Mouse (Mus musculus) activated CD4-positive, CD25-positive, alpha-beta regulatory T cell, adult 4 months (primary cell): ENCODE data around the gene Gm17521. TPM values are rescaled to one million over a fixed set of nuclear protein-coding genes. Genes with fewer than 3 reads are reported as not detected.
"Not testable (repeated sequence)": the region's sequence is repeated elsewhere in the genome, so short reads cannot be mapped to it uniquely, and the experiment has no call there.

Experiments
- ATAC-seq: one replicate; pipeline ENCODE4 v1.8.0; 2017
- polyA plus RNA-seq, 2 experiments: library from polyadenylated mRNA; unstranded; fragments of 100-300 nt; shearing (Covaris generic); gene quantifications; one replicate each; pipeline ENCODE4 v1.2.1; 2017

Gm17521 gene
- not detected for polyA plus RNA-seq

DNA sequence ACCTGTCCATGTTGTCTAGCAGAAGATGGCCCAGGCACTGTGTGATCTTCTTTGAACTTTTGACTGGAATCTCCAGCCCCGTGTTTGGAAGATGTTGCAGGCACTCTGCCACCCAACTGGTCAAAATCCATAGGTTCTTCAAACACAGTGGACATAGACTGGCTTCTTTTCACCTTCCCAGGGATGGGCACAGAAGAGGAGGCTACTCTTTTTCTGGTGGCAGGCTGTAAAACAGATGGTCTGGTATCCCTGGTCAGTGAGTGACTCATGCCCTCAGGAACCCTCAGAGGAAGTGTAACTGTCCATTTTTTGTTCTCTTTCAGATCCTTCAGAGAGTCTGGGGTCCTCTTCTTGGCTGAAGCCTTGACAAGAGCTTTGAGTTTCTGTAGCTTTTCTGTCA, at the start of gene Gm17521:
Gene Gm17521 (minus strand): TSS at position 101 of the 400 bp plus-strand sequence.
- not testable (repeated sequence) for ATAC-seq

DNA sequence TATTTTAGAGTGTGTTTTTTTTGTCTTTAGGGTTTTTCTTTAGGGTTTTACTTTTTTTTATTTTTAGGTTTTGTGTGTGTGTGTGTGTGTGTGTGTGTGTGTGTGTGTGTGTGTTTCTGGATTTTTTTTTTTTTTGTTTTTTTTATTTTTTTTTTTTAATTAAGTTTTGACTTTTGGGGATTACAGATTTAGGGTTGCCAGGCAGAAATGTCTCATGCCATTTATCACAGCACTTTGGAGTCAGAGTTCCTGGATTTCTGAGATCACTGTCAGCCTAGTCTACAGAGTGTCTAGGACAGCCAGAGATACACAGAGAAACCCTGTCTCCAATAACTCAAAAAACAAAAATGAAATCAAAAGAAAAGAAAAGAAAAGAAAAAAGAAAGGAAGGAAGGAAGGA, 14.5 kb upstream of the Gm17521 start:
- no peak for ATAC-seq

DNA sequence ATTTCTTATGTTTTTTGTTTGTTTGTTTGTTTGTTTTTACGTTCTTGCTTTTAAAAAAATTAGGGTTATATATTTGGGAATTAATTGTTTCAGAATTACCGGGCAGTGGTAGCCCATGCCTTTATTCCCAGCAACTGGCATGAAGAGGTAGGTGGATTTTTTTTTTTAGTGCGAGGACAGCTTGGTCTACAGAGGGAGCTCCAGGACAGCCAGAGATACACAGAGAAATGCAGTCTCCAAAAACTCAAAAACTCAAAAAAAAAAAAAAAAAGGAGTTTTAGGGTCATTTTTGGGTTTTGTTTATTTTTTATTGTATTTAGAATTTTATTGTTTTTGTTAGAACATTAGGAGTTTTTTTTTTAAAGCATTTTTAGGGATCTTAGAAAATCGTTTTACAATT, 14.0 kb upstream of the Gm17521 start:
- ATAC-seq = no peak

Other genes with a start within 250 kb of the Gm17521 start
- gene Cldn34c1, start 73.8 kb upstream of the Gm17521 start, polyA plus RNA-seq = 1 to 10 TPM in 1 of 2 experiments, under 1 TPM in 1; 0.54 to 5.1 TPM
- not detected for gene Srsx, start 192.8 kb upstream of the Gm17521 start, polyA plus RNA-seq
- gene Gm17577, start 217.2 kb upstream of the Gm17521 start, polyA plus RNA-seq = not detected